Mouse (Mus musculus) layer of hippocampus, adult 11-12 months (tissue): ENCODE data around the gene Tmem82.

Experiments
- DNase-seq: peaks from one replicate; pipeline ENCODE4 v3.0.0; 2022; ENCODE audit warnings: low spot score

Gene Tmem82

GRCm38 (mm10) chr4:141609538-141609937 is 8.9 kb downstream of the Tmem82 start:
- no peak for DNase-seq

DNA sequence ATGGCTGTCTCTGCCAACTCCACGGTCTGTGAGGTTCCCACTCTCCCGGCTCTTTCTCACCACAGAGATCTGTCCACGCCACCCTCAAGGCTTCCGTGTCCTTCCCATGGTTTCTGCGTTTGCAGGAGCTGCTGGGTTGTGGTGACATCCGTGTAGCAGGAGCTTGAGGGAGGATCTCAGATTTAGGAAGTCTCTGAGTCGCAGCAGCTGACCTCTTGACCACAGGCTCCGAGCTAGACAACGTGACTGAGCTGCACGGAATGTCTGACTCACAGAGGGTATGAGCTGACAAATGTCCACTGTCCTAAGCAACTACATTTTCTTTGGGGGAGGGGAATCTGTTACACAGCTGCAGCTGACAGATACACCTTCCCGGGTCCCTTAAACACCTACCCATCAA is 12.6 kb downstream of the Tmem82 start, which contains the start of gene Fblim1:
Gene Fblim1 (minus strand): TSS at position 236 of the 400 bp plus-strand sequence.
- DNase-seq = no peak

- DNase-seq = no peak
Observed at GRCm38 (mm10) chr4:141605421-141605820, 13.0 kb downstream of the Tmem82 start.

DNA sequence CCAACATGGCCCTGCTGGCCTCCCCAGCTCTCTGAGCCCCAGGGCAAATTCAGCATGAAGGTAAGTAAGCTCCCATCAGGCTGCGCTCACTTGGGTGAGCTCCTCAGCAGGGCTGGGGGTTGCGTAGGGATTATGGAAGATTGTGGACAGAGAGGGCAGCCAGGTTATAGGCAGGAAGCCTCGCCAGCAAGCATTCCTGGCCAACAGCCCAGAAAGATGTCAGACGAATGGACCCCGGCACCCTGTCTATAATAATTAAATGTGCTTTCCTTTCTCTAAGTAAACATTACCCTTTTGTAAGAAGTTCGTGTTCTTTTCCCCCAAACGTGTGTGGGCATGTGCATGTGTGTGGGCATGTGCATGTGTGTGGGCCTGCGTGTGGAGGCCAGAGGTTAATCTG is 13.9 kb downstream of the Tmem82 start:
- DNase-seq = no peak

GRCm38 (mm10) chr4:141603921-141604320 is 14.5 kb downstream of the Tmem82 start:
- no peak for DNase-seq

DNA sequence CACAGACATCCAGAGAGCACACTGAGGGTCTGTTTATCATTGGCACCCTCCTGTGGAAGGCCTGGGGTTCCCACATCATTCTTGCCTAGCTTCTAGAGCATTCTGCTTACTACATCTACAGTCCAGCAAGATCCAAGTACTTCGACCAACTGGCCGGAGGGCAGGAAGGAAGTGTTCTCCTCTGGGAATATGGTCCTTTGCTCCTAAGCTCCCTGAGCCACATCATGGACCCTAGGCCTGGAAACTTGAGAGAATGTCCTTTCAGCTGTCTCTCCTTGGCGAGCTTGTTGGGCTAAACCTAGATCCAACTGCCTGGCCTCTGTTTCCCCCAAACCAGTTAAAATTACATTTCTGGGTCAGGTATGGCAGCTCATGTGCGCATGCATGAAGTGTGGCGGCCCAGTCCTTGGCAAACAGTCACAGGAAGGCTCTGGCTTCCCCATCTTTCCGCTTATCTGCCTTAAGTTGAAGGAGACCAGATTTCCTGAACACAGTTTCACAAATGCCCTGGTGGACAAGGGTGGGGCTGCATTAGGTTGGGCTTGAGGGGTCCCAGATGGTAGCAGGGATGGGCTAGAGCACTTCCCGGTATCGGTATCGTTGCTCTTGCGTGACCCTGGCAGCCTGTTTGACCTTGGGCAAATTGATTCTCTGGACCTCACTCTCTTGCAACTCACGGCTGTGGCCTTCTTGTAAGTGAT is 15.8 kb downstream of the Tmem82 start:
- DNase-seq = no peak

GRCm38 (mm10) chr4:141601148-141601862 is 17.1 kb downstream of the Tmem82 start:
- no peak for DNase-seq

DNA sequence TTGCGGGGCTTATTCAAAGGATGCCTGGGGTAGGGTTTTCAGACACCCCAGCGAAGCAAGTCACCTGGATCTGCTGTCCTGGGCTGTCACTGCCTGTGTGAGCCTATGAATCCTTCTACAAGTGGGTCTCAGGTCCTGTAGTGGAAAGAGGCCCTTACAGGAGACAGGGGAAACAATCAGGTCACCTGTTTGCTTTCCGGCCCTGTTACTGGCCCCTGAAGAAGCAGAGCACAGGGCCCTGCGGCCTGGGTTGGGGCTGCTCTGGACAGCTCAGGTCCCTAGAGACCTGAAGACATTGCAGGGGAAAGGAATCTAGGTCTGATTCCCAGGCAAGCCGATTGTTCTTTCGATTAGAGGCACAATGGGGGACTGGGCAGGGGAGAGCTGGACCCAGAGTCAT is 18.1 kb downstream of the Tmem82 start:
- no peak for DNase-seq

GRCm38 (mm10) chr4:141599251-141600141 is 18.9 kb downstream of the Tmem82 start:
- DNase-seq = no peak

DNA sequence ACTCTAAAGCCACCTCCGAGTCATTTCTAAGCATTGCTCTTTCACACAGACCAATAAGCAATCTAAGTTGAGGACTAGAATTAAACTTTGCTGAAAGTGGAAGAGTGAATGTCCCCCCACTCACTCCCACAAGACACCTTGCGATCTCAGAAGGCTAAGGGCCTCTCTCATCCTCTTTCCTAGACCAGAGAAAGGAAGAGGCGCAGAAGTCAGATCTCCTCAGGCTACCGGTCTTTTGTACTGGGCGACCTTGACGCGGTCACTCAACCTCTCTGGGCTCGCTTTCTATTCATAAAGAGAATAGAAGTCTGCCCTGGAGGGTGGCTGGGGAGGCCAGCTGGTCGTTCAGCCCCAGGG is 19.6 kb downstream of the Tmem82 start:
- no peak for DNase-seq

DNA sequence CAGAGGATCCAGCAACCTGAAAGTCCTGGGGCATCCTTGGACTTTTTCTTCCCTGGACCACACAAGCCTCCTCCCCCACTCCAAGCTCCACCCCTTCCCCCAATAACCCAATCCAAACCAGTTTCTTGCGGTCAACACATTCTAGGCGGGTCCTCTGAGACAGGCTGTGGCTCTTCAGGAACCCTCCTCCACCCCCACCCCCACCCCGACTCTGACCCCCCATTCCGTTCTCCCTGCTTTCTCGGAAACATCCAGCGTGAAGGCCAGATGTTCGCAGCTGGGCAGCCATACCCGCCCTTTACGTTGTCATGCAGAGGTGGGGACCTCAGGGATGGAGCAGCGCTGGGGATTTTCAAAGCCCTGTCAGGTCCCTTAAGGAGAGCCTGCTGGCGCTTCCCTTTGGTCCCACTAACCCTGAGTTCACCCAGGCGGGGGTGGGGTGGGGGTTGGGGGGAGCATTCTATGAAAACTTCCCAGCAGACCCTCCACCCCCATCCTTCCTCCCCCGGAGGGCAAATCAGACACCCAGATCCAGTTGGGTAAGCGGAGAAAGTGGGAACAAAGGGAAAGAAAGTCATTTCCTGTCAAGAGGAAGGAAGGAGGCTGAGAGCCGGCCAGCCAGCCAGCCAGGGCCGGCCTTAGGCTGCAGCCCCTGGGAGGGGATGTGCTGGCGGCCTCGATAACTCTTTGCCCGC is 20.1 kb downstream of the Tmem82 start:
- no peak for DNase-seq

DNA sequence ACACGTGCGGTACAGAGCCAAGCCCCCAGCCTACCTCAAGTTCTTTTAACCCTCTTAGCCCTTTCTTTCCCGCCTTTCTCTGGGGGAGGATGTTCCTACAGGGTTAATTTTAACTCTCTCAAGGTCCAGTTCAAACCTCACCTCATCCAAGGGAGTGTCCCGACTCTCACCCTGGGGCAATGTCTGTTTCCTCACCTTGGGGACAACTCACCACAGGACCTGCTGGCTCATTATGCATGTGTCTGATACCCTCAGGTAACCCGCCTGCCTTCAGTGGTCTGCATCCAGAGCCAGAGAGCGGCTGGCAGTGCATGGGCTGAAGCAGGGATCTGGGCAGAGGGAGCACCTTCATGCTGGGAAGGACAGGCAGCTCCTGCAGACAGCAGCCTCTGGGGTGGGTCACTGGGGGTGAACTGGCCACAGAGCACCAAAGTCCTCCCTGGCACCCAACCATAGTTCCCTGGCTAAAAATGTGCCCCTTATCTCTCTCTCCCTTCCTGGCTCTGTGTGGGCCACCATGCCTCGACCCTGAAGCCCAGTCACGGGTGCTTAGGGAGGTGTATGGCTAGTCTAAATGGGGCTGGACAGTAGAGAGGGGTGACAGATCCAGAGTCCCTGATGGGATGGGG is 21.6 kb downstream of the Tmem82 start:
- no peak for DNase-seq

DNA sequence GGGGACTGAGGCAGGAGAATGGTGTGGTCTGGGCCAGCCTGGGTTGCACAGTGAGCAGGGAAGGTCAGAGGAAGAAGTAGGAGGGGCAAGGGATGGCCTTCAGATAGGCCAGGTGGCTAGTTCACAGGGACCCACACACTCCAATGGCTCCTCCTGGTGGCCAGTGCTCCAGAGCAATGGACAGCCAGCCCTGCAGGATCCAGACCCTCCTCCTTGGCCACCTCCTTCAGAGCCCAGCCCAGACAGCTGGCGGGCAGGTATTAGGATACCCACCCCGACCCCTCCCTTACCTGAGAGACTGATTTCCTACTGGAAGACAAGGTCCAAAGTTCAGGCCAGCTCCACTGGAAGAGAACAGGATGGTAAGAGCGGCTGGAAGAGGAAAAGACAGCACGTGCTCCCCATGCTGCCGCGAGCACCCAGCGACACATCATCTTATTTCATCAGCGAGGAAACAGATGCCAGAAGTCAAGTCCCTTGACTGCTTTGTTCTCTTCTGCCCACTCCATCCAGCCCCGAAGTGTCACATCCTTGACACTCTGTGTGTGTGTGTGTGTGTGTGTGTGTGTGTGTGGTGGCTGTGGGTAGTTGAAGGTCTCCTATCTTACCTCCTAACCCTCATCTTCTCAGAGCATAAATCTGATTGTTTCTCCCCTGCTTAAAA is 22.7 kb downstream of the Tmem82 start:
- DNase-seq = no peak

- no peak for DNase-seq
Observed at GRCm38 (mm10) chr4:141595138-141595537, 23.3 kb downstream of the Tmem82 start.

DNA sequence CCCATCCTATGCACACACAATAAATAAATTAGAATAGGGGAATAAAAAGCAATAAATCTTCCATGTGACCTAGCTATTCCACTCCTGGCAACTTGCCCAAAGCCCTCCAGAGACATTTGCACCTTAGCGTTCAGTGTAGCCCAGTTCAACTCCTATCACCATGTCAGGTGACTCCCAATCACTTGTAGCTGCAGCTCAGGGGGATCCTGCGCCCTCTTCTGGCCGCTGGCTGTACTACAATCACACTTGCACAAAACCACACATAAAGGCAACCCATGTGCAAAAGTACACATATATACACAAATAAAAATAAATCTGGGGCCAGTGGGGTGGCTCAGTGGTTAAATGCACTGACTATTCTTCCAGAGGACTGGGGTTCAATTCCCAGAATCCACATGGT is 26.9 kb downstream of the Tmem82 start:
- no peak for DNase-seq

DNA sequence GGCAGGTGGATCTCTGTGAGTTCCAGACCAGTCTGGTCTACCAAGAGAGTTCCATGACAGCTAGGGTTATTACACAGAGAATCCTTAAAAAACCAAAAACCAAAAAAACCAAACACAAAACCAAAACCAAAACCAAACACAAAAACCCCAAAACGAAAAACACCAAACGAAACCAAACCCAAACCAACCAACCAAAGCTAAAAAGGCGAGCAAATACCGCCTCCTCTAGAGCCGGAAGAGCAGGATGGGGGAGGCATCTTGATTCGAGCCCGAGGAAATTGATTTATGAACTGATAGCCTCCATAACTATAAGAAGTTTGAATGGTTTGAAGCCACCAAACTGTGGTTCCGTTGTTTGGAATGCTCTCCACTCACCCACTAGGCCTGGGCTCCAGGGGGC is 34.5 kb downstream of the Tmem82 start:
- no peak for DNase-seq

DNA sequence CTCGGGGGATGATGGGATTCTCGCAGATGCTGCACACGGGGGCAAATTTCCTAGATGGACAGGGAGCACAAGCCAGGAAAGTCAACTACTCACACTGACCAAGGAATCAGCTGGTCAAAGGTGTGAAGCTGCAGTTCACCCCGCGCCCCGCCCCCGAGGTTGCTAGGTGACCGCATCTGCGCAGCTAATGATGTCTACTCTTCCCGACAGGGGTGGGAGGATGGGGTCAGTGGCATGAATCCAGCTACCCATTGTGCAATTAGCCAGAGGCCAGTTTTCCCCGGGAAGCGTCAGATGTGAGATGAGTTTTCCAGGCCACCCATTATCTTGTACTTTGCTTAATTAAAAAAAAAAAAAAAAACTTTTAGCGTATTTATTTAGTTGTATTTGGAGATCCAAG is 37.4 kb downstream of the Tmem82 start:
- DNase-seq = no peak

- no peak for DNase-seq
Observed at GRCm38 (mm10) chr4:141578833-141579232, 39.6 kb downstream of the Tmem82 start.

- DNase-seq = no peak
Observed at GRCm38 (mm10) chr4:141576877-141577276, 41.6 kb downstream of the Tmem82 start.

GRCm38 (mm10) chr4:141576404-141576803 is 42.0 kb downstream of the Tmem82 start:
- DNase-seq = no peak
